In genomic region chr1:170190225-170190624, GRCm38 (mm10) we compare ENCODE assay signal across 29 mouse cellular contexts. TPM values are rescaled to one million over a fixed set of nuclear protein-coding genes. Genes with fewer than 3 reads are reported as not detected.
DNase-seq lines count a peak whose midpoint lies in the region; ATAC-seq lines count a peak whose summit lies in the region.
"Had no signal": no experiment of that assay in that cellular context is flagged by ENCODE, and none has a peak within 500 bp of the region (broad histone marks: within the 10 kb centered on the region; RNA-seq: fewer than 3 reads in every experiment).

No protein-coding gene starts in this region.

- peak; percentile 55; the same call in 1 of the 2 replicates for ATAC-seq in intestine, embryonic 15.5 days
- ATAC-seq in megakaryocyte-erythroid progenitor cell, adult 5-6 weeks (replicated peaks; ENCODE audit: low FRiP score, low TSS enrichment, poor library complexity, severe bottlenecking) = peak; percentile 62
- ATAC-seq: CD4-positive, CD25-positive, alpha-beta regulatory T cell, adult 4 months; forebrain, embryonic 14.5 days had no signal

- H3K9me3 ChIP-seq in intestine, embryonic 15.5 days = no peaks in the 10 kb centered on the region
- H3K9me3 ChIP-seq: embryonic facial prominence, embryonic 15.5 days; forebrain, embryonic 10.5 days; hindbrain, embryonic 10.5 days had no signal

- intact Hi-C loops in heart, postnatal 14 days (cut with DNase I) = no loop called here

- peaks cover 21% of the 10 kb centered on the region for H3K36me3 ChIP-seq in intestine, embryonic 15.5 days

- no peaks in the 10 kb centered on the region for H3K4me1 ChIP-seq in intestine, embryonic 15.5 days (replicated peaks)
- H3K4me1 ChIP-seq: embryonic facial prominence, embryonic 15.5 days; forebrain, embryonic 10.5 days; hindbrain, embryonic 10.5 days had no signal

- H3K4me3 ChIP-seq in intestine, embryonic 15.5 days (replicated peaks) = no peak overlapping the region
- H3K4me3 ChIP-seq: embryonic facial prominence, embryonic 15.5 days; erythroblast, embryonic 14.5 days; forebrain, embryonic 10.5 days; gastrocnemius, adult 2 months; hindbrain, embryonic 10.5 days had no signal

- no peaks in the 10 kb centered on the region for H3K27me3 ChIP-seq in intestine, embryonic 15.5 days (replicated peaks)
- H3K27me3 ChIP-seq: embryonic facial prominence, embryonic 15.5 days had no signal

- H3K9ac ChIP-seq in intestine, embryonic 15.5 days = no peak overlapping the region
- H3K9ac ChIP-seq: embryonic facial prominence, embryonic 15.5 days had no signal

- H3K4me2 ChIP-seq in intestine, embryonic 15.5 days (replicated peaks) = no peak overlapping the region
- H3K4me2 ChIP-seq: embryonic facial prominence, embryonic 15.5 days had no signal

- DNase-seq in heart, adult 11 months = peak; percentile 84
- no peak for DNase-seq in heart, postnatal 14 days
- peak; percentile 35 for DNase-seq in kidney, adult 9 months
- no peak for DNase-seq in kidney, adult 8-10 months
- DNase-seq in T-cell, adult 2 months (ENCODE audit: low spot score) = no peak
- DNase-seq: adrenal gland, postnatal 10 days; B cell, adult 2 months; cerebellum, adult 11 months; cerebellum, adult 8-10 months; cerebellum, postnatal 14 days; embryo, embryonic 11 days; gastrocnemius, adult 2 months; gastrocnemius, postnatal 25 days; heart, postnatal 10 days had no signal

- no peak overlapping the region for H3K27ac ChIP-seq in intestine, embryonic 15.5 days
- H3K27ac ChIP-seq: embryonic facial prominence, embryonic 15.5 days; forebrain, embryonic 10.5 days; hindbrain, embryonic 10.5 days had no signal

- 50% methylated on average over 4 of the region's 4 CpGs for WGBS in intestine, embryonic 15.5 days

RNA-seq across cellular contexts. Expression of gene Uap1, which starts 15.5 kb away (rescaled TPM):
- 10 to 100 TPM; 49.1 to 55.4 TPM for total RNA-seq in heart, postnatal 14 days (2021)
- 52.4 and 54.5 TPM in 2 replicates for polyA plus RNA-seq in intestine, embryonic 15.5 days (2015; fragmentation: Nextera tagmentation; extraction: Ambion mirVana)
- 76.7 and 79.4 TPM in 2 replicates for total RNA-seq in megakaryocyte-erythroid progenitor cell, adult 5-6 weeks (2014; fragmentation: Nextera tagmentation)
- 86.8 and 184 TPM in 2 replicates for total RNA-seq in megakaryocyte-erythroid progenitor cell, adult 5-6 weeks (2017)

RNA-seq across cellular contexts. Expression of gene Uhmk1, which starts 25.0 kb away (rescaled TPM):
- total RNA-seq in heart, postnatal 14 days (2021) = 10 to 100 TPM; 19.9 to 23.2 TPM
- 7.9 TPM in 2 replicates for polyA plus RNA-seq in intestine, embryonic 15.5 days (2015; fragmentation: Nextera tagmentation; extraction: Ambion mirVana)
- 35.4 and 48.3 TPM in 2 replicates for total RNA-seq in megakaryocyte-erythroid progenitor cell, adult 5-6 weeks (2014; fragmentation: Nextera tagmentation)
- total RNA-seq in megakaryocyte-erythroid progenitor cell, adult 5-6 weeks (2017) = 55.7 and 57.4 TPM in 2 replicates

RNA-seq across cellular contexts. Expression of gene Sh2d1b2, which starts 42.3 kb away (rescaled TPM):
- total RNA-seq in heart, postnatal 14 days (2021) = not detected
- not detected in 2 replicates for polyA plus RNA-seq in intestine, embryonic 15.5 days (2015; fragmentation: Nextera tagmentation; extraction: Ambion mirVana)
- total RNA-seq in megakaryocyte-erythroid progenitor cell, adult 5-6 weeks (2014; fragmentation: Nextera tagmentation) = not detected in 2 replicates
- total RNA-seq in megakaryocyte-erythroid progenitor cell, adult 5-6 weeks (2017) = not detected in 2 replicates
- total RNA-seq: adrenal gland, postnatal 10 days; adrenal gland, postnatal 4 days; common myeloid progenitor, adult 5-6 weeks; gastrocnemius, adult 2 months; gastrocnemius, postnatal 25 days; granulocyte monocyte progenitor cell, adult 5-6 weeks; heart, postnatal 10 days had no signal
- polyA plus RNA-seq: brain, embryonic 14.5 days; CD4-positive, CD25-positive, alpha-beta regulatory T cell, adult 4 months; embryonic facial prominence, embryonic 11.5 days; embryonic facial prominence, embryonic 15.5 days; erythroblast, embryonic 14.5 days; forebrain, embryonic 10.5 days; forebrain, embryonic 14.5 days; G1E; heart, embryonic 14.5 days; hindbrain, embryonic 10.5 days had no signal

Comparison
In these comparisons a context has a peak if more than half of its experiments do, and no peak if none do; other contexts are left out.
1. DNase-seq: peak in heart, adult 11 months (single experiment) and kidney, adult 9 months (single experiment); none in heart, postnatal 14 days (0 of 2), kidney, adult 8-10 months (0 of 2) and T-cell, adult 2 months (single experiment).